Mouse (Mus musculus): ENCODE results near the gene Eogt.

The Eogt gene

DNA sequence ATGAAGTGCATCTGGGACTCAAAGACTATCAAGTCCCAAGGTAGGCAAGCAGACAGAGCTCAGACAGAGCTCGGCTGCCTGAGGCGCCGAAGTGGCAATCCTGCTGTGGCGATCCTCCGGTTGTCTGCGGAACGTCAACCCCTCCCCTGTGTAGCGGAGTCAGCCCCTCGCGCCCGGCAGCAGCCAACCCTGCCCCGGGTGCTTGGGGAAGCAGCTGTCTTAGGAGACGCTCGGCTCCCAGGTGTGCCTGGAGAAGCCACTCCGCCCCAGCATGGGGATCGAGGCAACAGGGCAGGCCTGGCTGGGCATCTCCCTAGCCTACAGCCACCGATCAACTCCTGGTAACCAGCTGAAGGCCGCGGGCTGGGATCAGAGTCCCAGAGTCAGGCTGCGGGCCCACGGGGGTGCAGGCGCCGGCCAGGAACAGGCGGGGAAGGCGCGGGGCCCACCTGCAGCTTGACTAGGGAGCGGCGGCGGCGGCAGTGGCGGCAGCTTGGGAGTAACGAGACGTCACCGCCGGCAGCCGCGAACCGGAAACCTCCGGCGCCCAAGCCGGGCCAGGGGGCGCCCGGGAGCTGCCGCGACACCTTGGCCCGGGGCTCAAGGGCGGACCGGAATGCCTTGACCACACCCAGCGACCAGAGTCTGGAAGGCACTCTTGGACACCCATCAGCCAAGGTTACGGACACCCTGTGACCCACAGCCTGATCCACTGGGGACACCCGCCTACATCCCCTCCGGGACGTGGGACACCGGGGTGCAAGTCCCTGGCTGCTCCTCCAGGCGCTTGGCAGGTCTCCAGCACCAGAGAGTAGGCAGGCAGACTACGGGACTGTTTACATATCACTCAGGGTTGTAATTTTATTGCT, at the start of gene Eogt:
TSS of gene Eogt (minus strand) at position 800 of the 869 bp plus-strand sequence.
- peak; percentile 55 to 64 for DNase-seq (ENCODE audit: low spot score in 2 of 2)

DNA sequence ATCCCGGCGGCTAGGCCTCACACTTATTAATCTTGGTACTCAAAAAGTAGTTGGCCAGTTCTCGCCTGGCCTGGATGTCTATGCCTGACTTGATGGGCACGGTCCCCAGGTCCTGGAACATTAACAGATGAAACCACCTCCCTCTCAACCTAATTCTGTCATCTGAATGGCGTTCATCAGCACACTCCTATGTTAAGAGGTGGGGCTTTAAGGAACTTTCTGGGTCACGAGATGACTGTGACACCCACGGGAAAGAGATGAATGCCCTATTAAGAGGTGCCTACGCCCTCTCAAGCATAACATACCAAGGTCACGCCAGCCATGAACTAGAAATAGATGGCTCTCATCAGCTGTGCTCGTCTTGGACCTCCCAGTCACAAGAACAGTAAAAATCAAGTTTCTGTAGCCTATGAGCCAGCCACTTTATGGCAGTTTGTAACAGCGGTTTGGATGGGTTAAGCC, 30.4 kb upstream of the Eogt start:
- DNase-seq (ENCODE audit: low spot score in 2 of 2), result no peak

DNA sequence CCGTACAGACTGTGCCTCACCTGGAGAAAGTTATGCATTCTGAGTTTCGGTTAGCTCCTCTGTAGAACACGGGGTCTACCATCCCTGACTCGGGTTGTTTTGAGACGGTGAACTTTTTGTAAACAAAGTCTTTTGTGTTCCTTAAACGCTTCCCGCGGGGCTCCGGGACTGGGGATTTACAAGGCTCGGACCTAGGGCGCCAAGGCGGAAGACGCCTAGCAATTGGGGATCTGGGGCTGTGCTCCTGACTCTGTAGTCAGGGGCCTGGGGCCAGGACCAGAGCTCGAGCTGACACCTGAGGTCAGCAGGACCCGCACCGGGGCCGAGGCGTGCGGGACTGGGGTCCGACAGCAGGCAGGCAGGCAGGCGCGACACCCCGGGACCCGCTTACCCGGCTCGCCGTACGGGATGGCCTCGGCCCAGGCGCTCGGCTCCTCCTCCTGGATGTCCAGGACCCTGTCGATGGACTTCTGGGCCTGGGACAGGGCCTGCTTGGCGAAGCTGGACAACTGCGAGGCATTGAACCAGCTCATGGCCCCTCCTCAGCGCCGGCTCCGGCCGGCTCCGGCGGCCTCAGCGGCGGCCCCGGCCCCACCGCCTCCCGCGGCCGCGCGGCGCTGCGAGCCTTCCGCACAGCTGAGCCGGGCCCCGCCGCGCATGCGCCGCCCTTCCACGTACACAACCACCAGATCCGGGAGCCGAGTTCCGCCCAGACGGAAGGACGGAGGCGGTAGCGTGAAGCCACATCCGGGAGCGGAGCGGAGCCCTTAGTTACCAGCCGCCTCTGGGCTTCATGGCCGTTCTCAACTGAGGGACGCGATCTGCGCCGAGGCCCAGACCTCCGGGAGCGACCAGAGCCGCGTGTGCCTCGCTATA, 29.7 kb upstream of the Eogt start, which contains the start of gene Tmf1:
TSS of gene Tmf1 (minus strand) at position 632 of the 876 bp plus-strand sequence.
- DNase-seq (ENCODE audit: low spot score in 2 of 2), result peak; percentile 89 to 93

DNA sequence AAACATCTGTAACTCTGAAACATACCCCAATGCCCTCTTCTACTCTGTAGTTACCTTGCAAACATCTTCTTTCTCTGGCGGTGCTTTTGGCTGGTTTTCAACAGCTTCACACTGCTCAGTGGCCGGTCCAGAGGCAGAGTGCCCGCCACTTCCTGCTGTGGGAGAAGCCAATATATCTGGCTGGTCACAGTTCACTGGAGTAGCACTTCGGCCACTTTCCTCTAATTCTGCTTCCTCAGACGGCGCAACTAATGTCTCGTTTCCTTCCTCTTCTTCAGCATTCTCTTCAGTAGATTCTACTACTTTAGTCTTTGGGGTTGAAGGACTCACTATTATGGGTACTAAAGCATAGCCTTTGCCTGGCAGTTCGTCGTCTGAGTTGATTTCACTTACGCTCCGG, 26.7 kb upstream of the Eogt start:
- DNase-seq (ENCODE audit: low spot score in 2 of 2), result no peak

DNA sequence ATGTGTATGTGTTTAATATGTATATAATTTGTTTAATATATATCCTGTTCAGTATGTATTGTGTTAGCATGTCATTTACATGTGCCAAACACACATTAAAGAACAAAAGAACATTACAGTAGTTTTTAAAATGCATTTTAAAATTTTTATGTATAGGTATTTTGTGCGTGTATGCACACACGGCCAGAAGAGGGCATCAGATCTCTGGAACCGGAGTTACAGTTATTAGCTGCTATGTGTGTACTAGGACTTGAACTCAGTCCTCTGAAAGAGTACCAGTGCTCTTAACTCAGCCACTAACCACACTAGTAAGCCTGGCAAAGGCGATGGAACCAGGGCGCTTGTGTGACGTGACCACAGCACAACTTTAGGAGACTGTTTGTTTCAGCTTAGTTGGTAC, 1.2 kb upstream of the Eogt start:
- no peak for DNase-seq (ENCODE audit: low spot score in 2 of 2)

- DNase-seq (ENCODE audit: low spot score in 2 of 2), result no peak
These were observed 739 bp upstream of the Eogt start for GRCm38 (mm10) chr6:97149721-97150120.

DNA sequence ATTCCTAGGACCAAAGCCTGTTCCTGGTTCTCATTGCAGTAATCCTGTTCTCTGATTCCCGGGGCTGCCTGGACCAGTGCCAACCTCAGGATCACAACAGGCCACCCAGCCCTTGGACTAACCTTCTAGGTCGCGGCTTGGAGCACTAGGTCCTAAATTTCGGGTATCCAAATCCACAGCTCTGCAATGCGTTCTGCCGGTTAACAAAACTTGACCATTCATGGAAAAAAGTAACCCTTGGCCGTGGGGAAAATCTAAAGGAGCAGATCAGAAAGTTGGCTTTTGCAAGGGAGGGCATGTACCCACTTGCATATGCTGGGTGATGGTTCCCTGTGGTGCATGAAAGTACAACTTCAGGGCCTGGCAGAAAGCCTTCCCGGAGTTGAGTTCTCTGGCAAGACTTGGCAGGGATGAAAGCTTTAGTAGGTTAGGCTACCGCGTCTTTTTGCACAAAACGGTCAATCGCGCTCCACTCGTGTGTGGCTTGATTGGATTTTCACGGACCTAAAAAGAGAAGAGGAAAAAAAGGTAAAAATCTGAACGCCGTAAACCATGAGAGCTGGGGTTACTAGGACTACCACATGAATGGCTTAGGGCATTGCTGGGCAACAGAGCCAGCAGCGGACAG, 1.1 kb downstream of the Eogt start:
- DNase-seq (ENCODE audit: low spot score in 2 of 2), result peak; percentile 16 to 17

DNA sequence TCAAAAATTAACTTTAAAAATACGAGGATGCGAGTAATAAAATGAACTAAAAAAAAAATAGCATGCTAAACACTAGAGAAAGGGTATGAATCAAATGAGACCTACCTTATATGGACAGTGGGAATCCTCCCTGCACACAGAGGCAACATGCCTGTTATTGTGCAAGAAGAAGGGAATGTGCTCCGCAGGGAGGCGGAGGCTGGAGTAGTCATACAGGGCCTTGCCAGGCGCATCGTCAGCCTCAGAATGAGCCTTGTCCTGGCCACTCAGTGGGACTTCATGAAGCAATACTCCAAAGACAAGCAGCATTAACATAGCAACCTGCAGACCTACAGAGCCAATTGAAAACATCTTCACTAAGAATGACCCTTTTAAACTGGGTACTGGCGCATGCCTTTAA, 3.8 kb downstream of the Eogt start:
- DNase-seq (ENCODE audit: low spot score in 2 of 2), result no peak

- no peak for DNase-seq (ENCODE audit: low spot score in 2 of 2)
These were observed 4.6 kb downstream of the Eogt start for GRCm38 (mm10) chr6:97144359-97144758.

DNA sequence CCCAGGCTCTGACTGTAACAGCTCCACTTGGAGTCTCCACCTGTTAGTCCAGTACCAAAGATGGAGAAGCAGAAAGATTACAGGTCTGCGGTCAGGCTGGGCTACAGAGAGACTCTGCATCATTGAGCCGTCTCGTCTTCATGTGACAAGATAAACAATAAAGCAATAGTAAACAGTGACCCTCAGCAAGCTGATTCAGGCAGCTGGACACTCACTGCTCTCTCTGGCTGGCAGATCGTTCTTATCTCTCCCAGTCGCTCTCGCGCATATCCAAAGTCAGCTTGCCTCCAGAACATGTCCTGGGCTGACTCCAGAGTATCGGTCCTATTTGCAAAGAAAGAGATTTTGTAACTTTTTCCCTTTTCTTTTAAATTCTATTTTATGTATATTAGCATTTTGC, 6.4 kb downstream of the Eogt start:
- DNase-seq (ENCODE audit: low spot score in 2 of 2), result no peak

GRCm38 (mm10) chr6:97141811-97142210, 7.2 kb downstream of the Eogt start:
- DNase-seq (ENCODE audit: low spot score in 2 of 2), result no peak

GRCm38 (mm10) chr6:97132707-97133303, 16.2 kb downstream of the Eogt start:
- no peak for DNase-seq (ENCODE audit: low spot score in 2 of 2)

DNA sequence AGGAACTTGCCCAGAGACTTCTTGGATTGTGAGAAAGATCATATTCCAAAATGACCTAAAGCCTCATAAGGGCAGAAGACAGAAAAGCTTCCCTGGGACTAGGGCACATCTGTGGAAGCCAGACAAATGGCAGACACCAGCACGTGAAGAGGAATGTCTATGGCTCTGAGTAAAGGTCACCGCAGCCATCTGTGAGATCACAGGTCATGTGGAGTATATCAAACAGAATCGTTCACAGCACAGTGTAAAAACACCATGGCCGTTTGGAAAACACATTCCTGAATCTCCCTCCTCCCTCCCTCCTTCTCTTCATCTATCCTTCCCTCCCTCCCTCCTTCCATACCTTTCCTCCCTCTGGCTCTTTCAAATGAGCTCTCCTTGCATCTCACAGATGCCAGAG, 17.2 kb downstream of the Eogt start:
- DNase-seq (ENCODE audit: low spot score in 2 of 2), result no peak

GRCm38 (mm10) chr6:97130979-97131378, 18.0 kb downstream of the Eogt start:
- no peak for DNase-seq (ENCODE audit: low spot score in 2 of 2)

DNA sequence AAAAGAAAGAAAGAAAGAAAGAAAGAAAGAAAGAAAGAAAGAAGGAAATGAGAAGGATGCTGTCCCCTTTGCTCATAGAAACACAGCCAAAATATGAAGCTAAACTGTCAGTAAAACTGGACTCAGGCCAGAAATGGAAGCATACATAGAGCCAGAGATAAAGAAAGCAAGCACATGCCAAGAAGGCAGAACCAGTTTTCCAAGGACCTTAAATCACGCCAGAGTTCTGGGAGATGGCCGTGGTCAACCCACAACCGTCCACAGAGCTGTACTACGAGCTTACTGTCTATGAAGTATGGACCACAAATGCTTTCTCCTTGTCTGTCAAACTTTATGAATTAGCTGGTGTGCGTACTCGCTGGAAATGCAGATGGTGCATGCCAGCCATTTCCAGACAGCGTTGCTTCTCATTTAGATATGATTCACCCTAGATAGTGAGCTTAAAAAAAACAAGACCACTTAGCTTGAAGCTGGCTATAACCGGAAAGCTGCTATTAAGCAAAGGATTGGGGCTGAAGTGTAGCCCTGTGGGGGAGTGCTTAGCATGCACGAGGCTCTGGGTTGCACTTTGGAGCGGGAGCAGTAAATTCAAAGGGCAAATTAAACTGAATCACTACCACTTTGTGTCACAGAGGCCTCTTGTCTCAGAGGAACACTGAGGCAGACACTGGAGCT, 24.5 kb downstream of the Eogt start:
- DNase-seq (ENCODE audit: low spot score in 2 of 2), result no peak

- no peak for DNase-seq (ENCODE audit: low spot score in 2 of 2)
These were observed 28.1 kb downstream of the Eogt start for GRCm38 (mm10) chr6:97120922-97121321.

- no peak for DNase-seq (ENCODE audit: low spot score in 2 of 2)
These were observed 30.7 kb downstream of the Eogt start for GRCm38 (mm10) chr6:97118327-97118726.

- no peak for DNase-seq (ENCODE audit: low spot score in 2 of 2)
These were observed 32.1 kb downstream of the Eogt start for GRCm38 (mm10) chr6:97116896-97117295.

GRCm38 (mm10) chr6:97114821-97115220, 34.2 kb downstream of the Eogt start:
- no peak for DNase-seq (ENCODE audit: low spot score in 2 of 2)

GRCm38 (mm10) chr6:97112177-97112576, 36.8 kb downstream of the Eogt start:
- no peak for DNase-seq (ENCODE audit: low spot score in 2 of 2)

DNA sequence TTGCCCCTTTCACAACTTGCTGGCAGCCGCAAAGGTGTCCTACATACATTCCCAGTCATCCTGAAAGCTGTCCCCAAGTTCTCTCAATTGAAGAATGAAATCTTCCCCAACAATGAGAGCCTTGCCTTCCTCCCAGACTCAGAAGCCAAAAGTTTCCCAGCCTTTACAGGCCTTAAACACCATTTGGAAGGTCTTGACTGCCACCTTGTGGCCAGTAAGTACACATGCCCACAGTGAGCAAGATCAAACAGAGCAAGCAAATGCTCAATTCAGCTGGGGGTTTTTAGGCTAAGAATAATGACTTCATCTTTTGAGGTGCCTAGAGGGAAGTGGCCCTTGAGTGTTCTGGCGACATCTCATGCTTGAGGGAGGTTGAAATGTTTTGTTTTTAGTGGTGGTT, 42.2 kb downstream of the Eogt start:
- DNase-seq (ENCODE audit: low spot score in 2 of 2), result peak in 1 of 2 experiments; percentile 20
